11 mouse cellular contexts compared by ENCODE assay signal in the genomic region with DNA sequence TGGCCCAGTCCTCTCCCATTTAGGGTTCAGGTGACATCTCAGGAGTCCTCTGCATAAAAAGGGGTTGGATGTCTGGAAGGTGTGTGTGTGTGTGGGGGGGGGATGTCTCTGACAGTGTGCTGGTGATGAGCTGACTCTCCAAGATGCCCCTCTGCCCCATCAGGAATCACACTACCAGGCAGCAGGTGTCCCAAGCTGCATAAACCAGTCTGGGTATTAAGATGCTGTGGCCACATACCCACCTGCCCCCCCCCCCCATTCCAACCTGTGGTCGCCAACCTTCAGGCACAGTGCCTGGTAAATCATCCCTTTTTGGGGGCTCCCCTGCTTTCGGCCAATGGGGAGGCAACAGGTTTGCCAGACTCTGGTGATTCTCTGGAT. TPM values are rescaled to one million over a fixed set of nuclear protein-coding genes. Genes with fewer than 3 reads are reported as not detected.
DNase-seq lines count a peak whose midpoint lies in the region; ATAC-seq and TF ChIP-seq lines count a peak whose summit lies in the region.
"Had no signal": no experiment of that assay in that cellular context is flagged by ENCODE, and none has a peak within 500 bp of the region (broad histone marks: within the 10 kb centered on the region; RNA-seq: fewer than 3 reads in every experiment).

No protein-coding gene starts in this region.

- H3K9me3 ChIP-seq in heart, embryonic 10.5 days = no peaks in the 10 kb centered on the region
- H3K9me3 ChIP-seq in stomach, embryonic 14.5 days (ENCODE audit: control insufficient read depth, low read depth, low read length) = no peaks in the 10 kb centered on the region
- H3K9me3 ChIP-seq in stomach, postnatal 0 days (ENCODE audit: control insufficient read depth, low read length) = no peaks in the 10 kb centered on the region
- H3K9me3 ChIP-seq in limb, embryonic 15.5 days = no peaks in the 10 kb centered on the region

- no peaks in the 10 kb centered on the region for H3K4me1 ChIP-seq in heart, embryonic 10.5 days
- no peaks in the 10 kb centered on the region for H3K4me1 ChIP-seq in stomach, embryonic 14.5 days (ENCODE audit: control insufficient read depth, insufficient read depth, low read length)
- H3K4me1 ChIP-seq in stomach, postnatal 0 days (replicated peaks; ENCODE audit: control insufficient read depth, insufficient read depth) = no peaks in the 10 kb centered on the region
- no peaks in the 10 kb centered on the region for H3K4me1 ChIP-seq in limb, embryonic 15.5 days

- H3K27me3 ChIP-seq in heart, embryonic 10.5 days (ENCODE audit: insufficient read depth, poor library complexity, severe bottlenecking) = no peaks in the 10 kb centered on the region
- no peaks in the 10 kb centered on the region for H3K27me3 ChIP-seq in stomach, embryonic 14.5 days (ENCODE audit: control insufficient read depth, insufficient read depth, low read length)
- no peaks in the 10 kb centered on the region for H3K27me3 ChIP-seq in stomach, postnatal 0 days (ENCODE audit: control insufficient read depth, insufficient read depth, low read length)
- no peaks in the 10 kb centered on the region for H3K27me3 ChIP-seq in limb, embryonic 15.5 days

- 23% methylated on average over 2 of the region's 2 CpGs for WGBS in heart, embryonic 10.5 days
- 38% methylated on average over 2 of the region's 2 CpGs for WGBS in stomach, embryonic 14.5 days
- 79% methylated on average over 2 of the region's 2 CpGs for WGBS in stomach, postnatal 0 days
- 29% methylated on average over 2 of the region's 2 CpGs for WGBS in limb, embryonic 15.5 days

- peak overlapping the region; percentile 43 for H3K4me2 ChIP-seq in stomach, embryonic 14.5 days (replicated peaks; ENCODE audit: low read depth, low read length)
- H3K4me2 ChIP-seq in stomach, postnatal 0 days (replicated peaks; ENCODE audit: low read depth) = no peak overlapping the region; the same call in 1 of the 2 replicates
- H3K4me2 ChIP-seq in limb, embryonic 15.5 days = peak overlapping the region; percentile 52

- TF ChIP-seq CTCF in stomach, postnatal 0 days (IDR thresholded peaks at IDR 0.05; ENCODE audit: low read depth) = no peak

- TF ChIP-seq EP300 in stomach, postnatal 0 days (optimal IDR thresholded peaks at IDR 0.05) = no peak

- intact Hi-C loops in heart, postnatal 14 days (cut with DNase I) = no loop called here

- no peak for DNase-seq in heart, embryonic 10.5 days (ENCODE audit: low spot score)
- DNase-seq in heart, postnatal 14 days = no peak
- no peak for DNase-seq in stomach, postnatal 0 days (ENCODE audit: low spot score)
- no peak for DNase-seq in adrenal gland, postnatal 10 days
- DNase-seq in spleen, postnatal 4 days (ENCODE audit: low spot score in 2 of 2) = no peak
- DNase-seq: B cell, adult 2 months; spleen, adult 18-20 months had no signal

- no peak for ATAC-seq in stomach, embryonic 14.5 days (ENCODE audit: insufficient number of reproducible peaks, insufficient read depth, low FRiP score, low read depth)
- no peak for ATAC-seq in stomach, postnatal 0 days (ENCODE audit: low FRiP score, low TSS enrichment)
- no peak for ATAC-seq in limb, embryonic 15.5 days (ENCODE audit: insufficient number of reproducible peaks, low FRiP score, low TSS enrichment, low read depth)
- no peak for ATAC-seq in granulocyte monocyte progenitor cell, adult 5-6 weeks (replicated peaks; ENCODE audit: poor library complexity, severe bottlenecking)

- peak overlapping the region; percentile 64; the same call in 1 of the 2 replicates for H3K27ac ChIP-seq in heart, embryonic 10.5 days
- H3K27ac ChIP-seq in stomach, embryonic 14.5 days (ENCODE audit: low read length) = no peak overlapping the region
- no peak overlapping the region for H3K27ac ChIP-seq in stomach, postnatal 0 days (replicated peaks)
- H3K27ac ChIP-seq in limb, embryonic 15.5 days = no peak overlapping the region
- H3K27ac ChIP-seq: macrophage had no signal

- no peak overlapping the region for H3K9ac ChIP-seq in stomach, embryonic 14.5 days (replicated peaks; ENCODE audit: low read depth, low read length)
- H3K9ac ChIP-seq in stomach, postnatal 0 days (ENCODE audit: low read length) = no peak overlapping the region
- no peak overlapping the region for H3K9ac ChIP-seq in limb, embryonic 15.5 days

- H3K36me3 ChIP-seq in heart, embryonic 10.5 days = no peaks in the 10 kb centered on the region
- H3K36me3 ChIP-seq in stomach, embryonic 14.5 days (ENCODE audit: control insufficient read depth, insufficient read depth, low read length) = no peaks in the 10 kb centered on the region
- H3K36me3 ChIP-seq in stomach, postnatal 0 days (ENCODE audit: control insufficient read depth, insufficient read depth, low read length) = no peaks in the 10 kb centered on the region
- no peaks in the 10 kb centered on the region for H3K36me3 ChIP-seq in limb, embryonic 15.5 days

- H3K4me3 ChIP-seq in heart, embryonic 10.5 days = peak overlapping the region; percentile 47
- no peak overlapping the region; the same call in 1 of the 2 replicates for H3K4me3 ChIP-seq in stomach, embryonic 14.5 days (ENCODE audit: low read depth, low read length)
- H3K4me3 ChIP-seq in stomach, postnatal 0 days (ENCODE audit: low read depth, low read length) = no peak overlapping the region
- peak overlapping the region; percentile 33 for H3K4me3 ChIP-seq in limb, embryonic 15.5 days

RNA-seq across cellular contexts. Expression of a gene that starts 8.7 kb away (rescaled TPM):
- polyA plus RNA-seq in heart, embryonic 10.5 days (2016; fragmentation: Nextera tagmentation; extraction: Ambion mirVana) = 0.48 and 0.80 TPM in 2 replicates
- not detected for total RNA-seq in heart, postnatal 14 days (2021)
- 0.17 and 0.24 TPM in 2 replicates for polyA plus RNA-seq in stomach, embryonic 14.5 days (2014; fragmentation: Nextera tagmentation; extraction: Ambion mirVana)
- 0.06 and 0.08 TPM in 2 replicates for polyA plus RNA-seq in stomach, postnatal 0 days (2015; fragmentation: Nextera tagmentation; extraction: Ambion mirVana)
- 0.23 and 0.29 TPM in 2 replicates for polyA plus RNA-seq in limb, embryonic 15.5 days (2015; fragmentation: Nextera tagmentation; extraction: Ambion mirVana)
- not detected in 2 replicates for total RNA-seq in granulocyte monocyte progenitor cell, adult 5-6 weeks (2014; fragmentation: Nextera tagmentation)
- not detected in 2 replicates for total RNA-seq in granulocyte monocyte progenitor cell, adult 5-6 weeks (2017)
- not detected for total RNA-seq in adrenal gland, postnatal 10 days (2021)
- polyA plus RNA-seq: macrophage had no signal

RNA-seq across cellular contexts. Expression of a gene that starts 41.7 kb away (rescaled TPM):
- not detected in 2 replicates for polyA plus RNA-seq in heart, embryonic 10.5 days (2016; fragmentation: Nextera tagmentation; extraction: Ambion mirVana)
- total RNA-seq in heart, postnatal 14 days (2021) = not detected
- not detected in 2 replicates for polyA plus RNA-seq in stomach, embryonic 14.5 days (2014; fragmentation: Nextera tagmentation; extraction: Ambion mirVana)
- polyA plus RNA-seq in stomach, postnatal 0 days (2015; fragmentation: Nextera tagmentation; extraction: Ambion mirVana) = not detected in 2 replicates
- not detected in 2 replicates for polyA plus RNA-seq in limb, embryonic 15.5 days (2015; fragmentation: Nextera tagmentation; extraction: Ambion mirVana)
- total RNA-seq in granulocyte monocyte progenitor cell, adult 5-6 weeks (2014; fragmentation: Nextera tagmentation) = not detected in 2 replicates
- total RNA-seq in granulocyte monocyte progenitor cell, adult 5-6 weeks (2017) = not detected in 2 replicates
- not detected for total RNA-seq in adrenal gland, postnatal 10 days (2021)
- polyA plus RNA-seq: macrophage had no signal

RNA-seq across cellular contexts. Expression of a gene that starts 45.7 kb away (rescaled TPM):
- polyA plus RNA-seq in heart, embryonic 10.5 days (2016; fragmentation: Nextera tagmentation; extraction: Ambion mirVana) = 65.5 and 75.6 TPM in 2 replicates
- 100 to 1,000 TPM in 1 of 2 experiments, 10 to 100 TPM in 1; 95.2 to 139 TPM for total RNA-seq in heart, postnatal 14 days (2021)
- 51.0 and 58.6 TPM in 2 replicates for polyA plus RNA-seq in stomach, embryonic 14.5 days (2014; fragmentation: Nextera tagmentation; extraction: Ambion mirVana)
- 37.0 and 41.6 TPM in 2 replicates for polyA plus RNA-seq in stomach, postnatal 0 days (2015; fragmentation: Nextera tagmentation; extraction: Ambion mirVana)
- 58.4 and 67.8 TPM in 2 replicates for polyA plus RNA-seq in limb, embryonic 15.5 days (2015; fragmentation: Nextera tagmentation; extraction: Ambion mirVana)
- total RNA-seq in granulocyte monocyte progenitor cell, adult 5-6 weeks (2014; fragmentation: Nextera tagmentation) = 14.0 and 17.1 TPM in 2 replicates
- total RNA-seq in granulocyte monocyte progenitor cell, adult 5-6 weeks (2017) = 2.8 and 3.4 TPM in 2 replicates
- total RNA-seq in adrenal gland, postnatal 10 days (2021) = 10 to 100 TPM; 87.7 to 93.6 TPM

Comparison
In these comparisons a context has a peak if more than half of its experiments do, and no peak if none do; other contexts are left out.
1. H3K4me3 ChIP-seq: peak in heart, embryonic 10.5 days (single experiment) and limb, embryonic 15.5 days (single experiment); none in stomach, embryonic 14.5 days (single experiment) and stomach, postnatal 0 days (single experiment).